Mouse (Mus musculus): ENCODE measurements at regions not wholly inside any gene's neighbourhood (a gene's known extent, or its start where the extent isn't known, plus 50 kb on each side); places are given as distances from the start of the nearest gene placed in this dataset.

DNA sequence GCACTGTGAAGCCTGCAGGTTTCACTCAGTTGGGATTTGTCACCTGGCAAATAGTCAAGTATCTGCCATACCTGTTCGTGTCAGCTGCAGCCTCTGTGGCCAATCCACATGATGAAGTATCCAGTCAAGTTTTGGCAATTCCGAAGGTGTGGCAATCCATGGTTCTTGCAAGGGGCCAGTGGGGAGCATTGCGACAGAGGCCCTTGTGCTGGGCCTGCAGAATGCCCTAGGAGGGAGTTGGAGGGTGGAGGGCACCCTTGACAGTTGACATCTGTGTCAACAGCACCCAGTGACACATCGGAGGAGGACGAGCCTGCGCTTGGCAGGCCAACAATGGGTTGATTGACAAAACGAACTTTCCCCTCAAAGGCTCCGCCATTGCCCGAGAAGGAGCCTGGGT is 101.0 kb upstream of the Pitx1 start:
- Histone ChIP-seq H3K9ac (replicated peaks; ENCODE audit: low read length) (no peak overlapping the region), H3K4me3 (ENCODE audit: low read length) (no peak overlapping the region), H3K27ac (ENCODE audit: low read length) (no peak overlapping the region), H3K36me3 (ENCODE audit: insufficient read depth, low read length) (no peaks in the 10 kb centered on the region), H3K4me2 (replicated peaks; ENCODE audit: low read depth, low read length) (no peak overlapping the region), H3K27me3 (ENCODE audit: insufficient read depth, low read length) (no peaks in the 10 kb centered on the region), H3K9me3 (ENCODE audit: low read length) (no peaks in the 10 kb centered on the region), H3K4me1 (ENCODE audit: insufficient read depth, low read length) (no peaks in the 10 kb centered on the region)
- 89% methylated on average over 9 of the region's 9 CpGs for WGBS
- ATAC-seq (ENCODE audit: low FRiP score, low TSS enrichment) = no peak

DNA sequence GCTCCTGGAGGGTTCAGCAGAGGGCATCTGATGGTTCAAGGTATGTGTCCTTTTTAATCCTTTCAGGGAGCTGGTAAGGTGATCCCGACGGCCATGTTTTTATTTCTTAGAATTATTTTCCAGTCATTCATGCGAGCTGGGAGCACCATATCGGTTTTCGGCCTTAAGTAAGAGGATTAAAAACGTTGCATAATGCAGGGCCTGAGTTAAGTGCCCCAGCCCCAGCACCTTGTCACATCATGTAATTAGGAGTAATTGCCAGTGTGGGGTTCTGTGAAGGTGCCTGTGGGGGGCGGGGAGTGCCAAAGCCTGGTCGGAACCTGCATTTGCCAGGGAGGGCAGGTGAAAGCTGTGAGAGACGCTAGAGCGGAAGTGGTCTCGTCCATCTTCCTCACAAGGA is 94.6 kb upstream of the Pitx1 start:
- ATAC-seq (ENCODE audit: low FRiP score, low TSS enrichment) = no peak
- H3K9ac ChIP-seq (replicated peaks; ENCODE audit: low read length) = no peak overlapping the region
- peaks cover 6% of the 10 kb centered on the region; the same call in 1 of the 2 replicates for H3K27me3 ChIP-seq (ENCODE audit: insufficient read depth, low read length)
- no peak overlapping the region for H3K4me3 ChIP-seq (ENCODE audit: low read length)
- H3K9me3 ChIP-seq (ENCODE audit: low read length) = no peaks in the 10 kb centered on the region
- H3K27ac ChIP-seq (ENCODE audit: low read length) = no peak overlapping the region
- H3K4me2 ChIP-seq (replicated peaks; ENCODE audit: low read depth, low read length) = no peak overlapping the region
- WGBS = 65% methylated on average over 11 of the region's 11 CpGs
- no peaks in the 10 kb centered on the region for H3K4me1 ChIP-seq (ENCODE audit: insufficient read depth, low read length)
- H3K36me3 ChIP-seq (ENCODE audit: insufficient read depth, low read length) = no peaks in the 10 kb centered on the region

DNA sequence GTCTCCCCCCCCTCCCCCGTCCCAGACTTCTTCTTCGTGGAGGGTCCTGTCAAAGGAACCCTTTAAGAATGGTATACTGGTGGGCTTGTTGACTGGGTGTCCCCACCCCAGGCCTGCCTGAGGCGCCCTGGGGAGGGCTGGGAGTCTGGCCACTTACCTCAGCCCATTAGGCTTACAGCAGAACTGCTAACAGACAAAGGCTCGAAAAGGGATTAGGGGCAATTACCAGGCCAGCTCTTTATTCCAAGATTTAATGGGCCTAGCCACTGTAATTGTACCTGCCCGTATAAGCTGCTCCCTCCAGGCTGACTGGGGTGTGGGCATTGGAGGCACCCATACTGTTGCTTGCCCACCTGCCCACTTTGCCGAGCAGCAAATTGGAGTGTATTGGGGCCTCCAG is 93.8 kb upstream of the Pitx1 start:
- 61% methylated on average over 6 of the region's 6 CpGs for WGBS
- no peak overlapping the region for H3K9ac ChIP-seq (replicated peaks; ENCODE audit: low read length)
- no peak for ATAC-seq (ENCODE audit: low FRiP score, low TSS enrichment)
- no peaks in the 10 kb centered on the region for H3K36me3 ChIP-seq (ENCODE audit: insufficient read depth, low read length)
- H3K4me3 ChIP-seq (ENCODE audit: low read length) = no peak overlapping the region
- H3K27me3 ChIP-seq (ENCODE audit: insufficient read depth, low read length) = peaks cover 14% of the 10 kb centered on the region
- H3K4me1 ChIP-seq (ENCODE audit: insufficient read depth, low read length) = no peaks in the 10 kb centered on the region
- H3K4me2 ChIP-seq (replicated peaks; ENCODE audit: low read depth, low read length) = no peak overlapping the region
- no peaks in the 10 kb centered on the region for H3K9me3 ChIP-seq (ENCODE audit: low read length)
- no peak overlapping the region for H3K27ac ChIP-seq (ENCODE audit: low read length)

DNA sequence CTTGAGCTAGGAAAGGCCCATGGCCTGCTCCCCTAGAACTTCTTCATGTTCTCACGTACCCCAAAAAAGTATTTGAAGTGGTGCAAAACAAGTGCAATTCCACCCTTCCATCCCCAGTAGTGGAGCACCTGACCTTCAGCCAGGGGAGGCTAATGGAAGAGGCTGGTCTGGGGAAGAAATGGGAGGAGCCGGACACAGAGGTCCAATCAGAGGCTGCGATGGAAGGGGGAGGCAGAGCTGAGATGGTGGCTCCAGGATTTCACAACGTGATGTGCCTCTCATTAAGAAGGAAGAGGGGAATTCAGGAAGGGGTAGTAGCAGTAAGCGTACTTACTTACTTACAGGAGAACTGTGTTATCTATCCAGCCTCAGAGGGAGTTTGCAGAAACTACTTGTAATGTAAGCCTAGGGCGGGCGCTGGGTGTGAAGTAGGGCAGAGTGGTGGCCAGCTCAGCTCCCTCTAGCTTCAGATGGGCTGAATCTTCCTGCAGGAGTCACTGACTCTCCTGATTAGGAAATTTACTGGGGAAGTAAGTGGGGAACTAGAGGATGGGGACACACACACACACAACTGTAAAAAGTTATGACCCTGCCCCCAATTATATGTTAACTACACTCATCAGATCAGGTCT is 87.6 kb upstream of the Pitx1 start:
- no peak overlapping the region for H3K27ac ChIP-seq (ENCODE audit: low read length)
- H3K4me1 ChIP-seq (ENCODE audit: insufficient read depth, low read length) = peaks cover 6% of the 10 kb centered on the region; the same call in 1 of the 2 replicates
- peaks cover 29% of the 10 kb centered on the region for H3K27me3 ChIP-seq (ENCODE audit: insufficient read depth, low read length)
- WGBS = 5% methylated on average over 7 of the region's 7 CpGs
- peak overlapping the region; percentile 15; the same call in 1 of the 2 replicates for H3K4me3 ChIP-seq (ENCODE audit: low read length)
- H3K9me3 ChIP-seq (ENCODE audit: low read length) = no peaks in the 10 kb centered on the region
- H3K4me2 ChIP-seq (replicated peaks; ENCODE audit: low read depth, low read length) = peak overlapping the region; percentile 46
- no peak overlapping the region for H3K9ac ChIP-seq (replicated peaks; ENCODE audit: low read length)
- peak; percentile 84 for ATAC-seq (ENCODE audit: low FRiP score, low TSS enrichment)
- no peaks in the 10 kb centered on the region for H3K36me3 ChIP-seq (ENCODE audit: insufficient read depth, low read length)

DNA sequence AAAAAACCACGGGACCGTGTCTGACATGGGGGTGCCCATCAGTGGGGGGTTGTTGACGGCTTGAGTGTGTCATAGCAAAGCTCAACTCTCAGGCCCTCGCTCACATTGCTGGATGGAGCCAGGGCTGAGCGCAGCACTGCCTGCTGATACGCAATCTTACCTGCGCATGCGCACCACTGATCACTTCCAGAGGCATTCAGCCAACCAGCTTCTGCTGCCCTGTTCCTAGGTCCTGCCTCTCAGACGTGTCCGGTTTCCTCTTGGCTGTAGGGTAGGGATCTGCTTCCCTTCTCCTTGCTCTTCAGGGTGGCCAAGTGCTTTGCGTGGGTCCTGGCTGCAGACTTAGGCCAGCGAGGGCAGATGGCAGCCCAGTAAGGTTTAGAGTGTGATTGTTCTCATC is 81.3 kb upstream of the Pitx1 start:
- H3K9me3 ChIP-seq (ENCODE audit: low read length) = no peaks in the 10 kb centered on the region
- 0 out of 2 replicates have a peak, but pooled peaks cover 4% of the 10 kb centered on the region for H3K27me3 ChIP-seq (ENCODE audit: insufficient read depth, low read length)
- H3K27ac ChIP-seq (ENCODE audit: low read length) = no peak overlapping the region
- ATAC-seq (ENCODE audit: low FRiP score, low TSS enrichment) = no peak
- H3K4me3 ChIP-seq (ENCODE audit: low read length) = no peak overlapping the region
- no peaks in the 10 kb centered on the region for H3K36me3 ChIP-seq (ENCODE audit: insufficient read depth, low read length)
- WGBS = 92% methylated on average over 12 of the region's 12 CpGs
- no peak overlapping the region for H3K9ac ChIP-seq (replicated peaks; ENCODE audit: low read length)
- H3K4me1 ChIP-seq (ENCODE audit: insufficient read depth, low read length) = peaks cover 5% of the 10 kb centered on the region; the same call in 1 of the 2 replicates
- H3K4me2 ChIP-seq (replicated peaks; ENCODE audit: low read depth, low read length) = no peak overlapping the region

DNA sequence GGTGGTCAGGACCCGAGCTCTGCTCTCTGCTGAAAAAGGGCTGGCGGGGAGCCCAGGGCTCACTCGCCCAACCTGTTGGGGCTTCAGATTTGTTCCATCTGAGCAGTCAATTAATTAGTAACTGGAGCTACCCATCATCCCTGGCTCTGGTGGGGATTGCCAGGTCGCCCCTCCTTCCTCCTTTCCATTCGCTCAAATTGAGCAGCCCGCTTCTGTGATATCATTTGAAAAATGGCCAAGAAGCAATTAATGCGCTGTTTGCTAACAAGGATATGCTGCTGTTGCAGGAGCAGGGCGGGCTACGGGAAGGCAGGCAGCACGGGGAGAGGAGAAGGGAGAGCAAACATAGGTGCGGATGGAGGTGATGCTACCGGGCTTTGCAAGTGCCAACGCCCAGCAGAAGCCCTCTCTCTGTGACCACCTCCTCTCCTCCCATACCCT is 76.3 kb upstream of the Pitx1 start:
- Histone ChIP-seq H3K4me2 (replicated peaks; ENCODE audit: low read depth, low read length) (0 out of 2 replicates have a peak overlapping the region, but pooled peaks have one; percentile 22), H3K9me3 (ENCODE audit: low read length) (no peaks in the 10 kb centered on the region), H3K36me3 (ENCODE audit: insufficient read depth, low read length) (no peaks in the 10 kb centered on the region), H3K9ac (replicated peaks; ENCODE audit: low read length) (no peak overlapping the region), H3K4me1 (ENCODE audit: insufficient read depth, low read length) (peaks cover 27% of the 10 kb centered on the region), H3K4me3 (ENCODE audit: low read length) (no peak overlapping the region), H3K27me3 (ENCODE audit: insufficient read depth, low read length) (no peaks in the 10 kb centered on the region), H3K27ac (ENCODE audit: low read length) (peak overlapping the region; percentile 83)
- WGBS = 65% methylated on average over 13 of the region's 13 CpGs
- peak; percentile 88 for ATAC-seq (ENCODE audit: low FRiP score, low TSS enrichment)

DNA sequence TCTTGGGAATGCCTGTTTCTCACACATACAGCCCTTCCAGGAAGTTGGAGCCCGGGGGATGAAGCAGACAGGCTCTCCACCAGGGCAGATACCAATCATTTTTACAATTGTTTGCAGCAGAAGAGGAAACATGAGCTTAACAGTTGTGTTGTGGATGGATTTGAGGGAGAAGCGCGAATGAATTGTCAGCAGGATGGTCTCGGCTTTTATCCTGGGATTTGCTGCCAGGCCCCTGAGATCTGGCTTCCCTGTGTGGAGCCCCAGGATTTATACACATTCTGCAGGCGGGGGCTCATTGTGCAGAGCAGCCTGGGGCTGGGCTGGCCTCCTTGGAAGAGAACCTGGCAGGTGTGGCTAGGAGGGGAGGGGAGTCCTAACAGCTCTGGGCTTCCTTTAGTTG is 73.9 kb upstream of the Pitx1 start:
- Histone ChIP-seq H3K4me2 (replicated peaks; ENCODE audit: low read depth, low read length) (no peak overlapping the region), H3K27ac (ENCODE audit: low read length) (peak overlapping the region; percentile 66), H3K36me3 (ENCODE audit: insufficient read depth, low read length) (no peaks in the 10 kb centered on the region), H3K27me3 (ENCODE audit: insufficient read depth, low read length) (no peaks in the 10 kb centered on the region), H3K4me3 (ENCODE audit: low read length) (no peak overlapping the region), H3K4me1 (ENCODE audit: insufficient read depth, low read length) (peaks cover 27% of the 10 kb centered on the region), H3K9me3 (ENCODE audit: low read length) (no peaks in the 10 kb centered on the region), H3K9ac (replicated peaks; ENCODE audit: low read length) (no peak overlapping the region)
- no peak; the same call in 1 of the 2 replicates for ATAC-seq (ENCODE audit: low FRiP score, low TSS enrichment)
- WGBS = 14% methylated on average over 5 of the region's 5 CpGs

DNA sequence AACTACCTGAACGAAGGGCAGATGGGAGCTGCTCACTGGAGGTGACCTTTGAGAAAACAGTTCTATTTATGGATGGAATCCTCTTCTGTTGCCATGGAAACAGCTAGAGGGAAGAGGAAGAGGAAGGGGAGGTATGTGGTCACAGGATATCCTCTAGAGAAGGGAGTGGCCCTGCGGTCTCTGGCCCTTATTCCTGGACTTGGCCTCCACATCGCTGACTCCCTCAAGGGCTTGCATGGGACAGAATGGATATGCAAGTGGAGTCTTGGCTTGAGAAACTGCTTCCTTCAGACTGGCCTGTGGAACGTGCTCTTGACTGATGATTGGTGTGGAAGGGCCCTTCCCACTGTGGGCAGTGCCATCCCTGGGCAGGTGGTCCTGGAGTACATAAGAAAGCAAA is 68.9 kb upstream of the Pitx1 start:
- Histone ChIP-seq H3K4me3 (ENCODE audit: low read length) (no peak overlapping the region), H3K9me3 (ENCODE audit: low read length) (no peaks in the 10 kb centered on the region), H3K4me1 (ENCODE audit: insufficient read depth, low read length) (peaks cover 4% of the 10 kb centered on the region), H3K36me3 (ENCODE audit: insufficient read depth, low read length) (no peaks in the 10 kb centered on the region), H3K4me2 (replicated peaks; ENCODE audit: low read depth, low read length) (no peak overlapping the region), H3K27ac (ENCODE audit: low read length) (no peak overlapping the region), H3K9ac (replicated peaks; ENCODE audit: low read length) (no peak overlapping the region), H3K27me3 (ENCODE audit: insufficient read depth, low read length) (peaks cover 6% of the 10 kb centered on the region)
- 76% methylated on average over 4 of the region's 4 CpGs for WGBS
- ATAC-seq (ENCODE audit: low FRiP score, low TSS enrichment) = no peak

GRCm38 (mm10) chr13:55902255-55902654 is 66.3 kb upstream of the Pitx1 start:
- Histone ChIP-seq H3K9ac (replicated peaks; ENCODE audit: low read length) (no peak overlapping the region), H3K4me2 (replicated peaks; ENCODE audit: low read depth, low read length) (no peak overlapping the region), H3K4me3 (ENCODE audit: low read length) (no peak overlapping the region), H3K9me3 (ENCODE audit: low read length) (no peaks in the 10 kb centered on the region), H3K27me3 (ENCODE audit: insufficient read depth, low read length) (peaks cover 15% of the 10 kb centered on the region), H3K36me3 (ENCODE audit: insufficient read depth, low read length) (no peaks in the 10 kb centered on the region), H3K4me1 (ENCODE audit: insufficient read depth, low read length) (peaks cover 13% of the 10 kb centered on the region; the same call in 1 of the 2 replicates), H3K27ac (ENCODE audit: low read length) (no peak overlapping the region)
- 61% methylated on average over 11 of the region's 11 CpGs for WGBS
- ATAC-seq (ENCODE audit: low FRiP score, low TSS enrichment) = no peak

DNA sequence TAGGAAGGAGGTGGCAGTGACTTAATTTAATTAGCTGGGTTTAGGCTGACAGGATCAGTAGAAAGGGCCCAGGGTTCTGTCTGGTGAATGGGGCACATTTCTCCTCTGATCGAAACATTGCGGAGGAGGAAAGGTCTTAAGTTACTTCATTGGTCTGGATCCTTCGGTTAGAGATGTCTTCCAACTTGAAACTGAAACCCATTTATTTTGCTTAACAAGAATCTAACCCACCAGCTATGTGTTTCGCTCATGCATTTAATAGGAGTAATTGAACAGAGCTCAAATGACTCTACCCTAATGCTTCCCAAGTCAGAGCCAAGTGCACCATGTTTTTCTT is 64.2 kb upstream of the Pitx1 start:
- no peak overlapping the region for H3K27ac ChIP-seq (ENCODE audit: low read length)
- no peak overlapping the region for H3K9ac ChIP-seq (replicated peaks; ENCODE audit: low read length)
- peaks cover 13% of the 10 kb centered on the region; the same call in 1 of the 2 replicates for H3K4me1 ChIP-seq (ENCODE audit: insufficient read depth, low read length)
- H3K4me3 ChIP-seq (ENCODE audit: low read length) = no peak overlapping the region
- peaks cover 17% of the 10 kb centered on the region for H3K27me3 ChIP-seq (ENCODE audit: insufficient read depth, low read length)
- no peak overlapping the region for H3K4me2 ChIP-seq (replicated peaks; ENCODE audit: low read depth, low read length)
- ATAC-seq (ENCODE audit: low FRiP score, low TSS enrichment) = no peak
- H3K36me3 ChIP-seq (ENCODE audit: insufficient read depth, low read length) = no peaks in the 10 kb centered on the region
- 50% methylated on average over 4 of the region's 4 CpGs for WGBS
- H3K9me3 ChIP-seq (ENCODE audit: low read length) = no peaks in the 10 kb centered on the region

All from kidney, embryonic 16.5 days (tissue).